Mouse (Mus musculus): ENCODE measurements around the gene Egflam.
A peak's percentile ranks its signal among the peaks of the same experiment; 100 is the strongest.

Egflam gene

GRCm38 (mm10) chr15:7397818-7398608 is at the start of gene Egflam:
Egflam (minus strand) TSS chr15:7398395.
- peak in 1 of 2 experiments; percentile 2 for DNase-seq (ENCODE audit: low spot score in 2 of 2)

DNA sequence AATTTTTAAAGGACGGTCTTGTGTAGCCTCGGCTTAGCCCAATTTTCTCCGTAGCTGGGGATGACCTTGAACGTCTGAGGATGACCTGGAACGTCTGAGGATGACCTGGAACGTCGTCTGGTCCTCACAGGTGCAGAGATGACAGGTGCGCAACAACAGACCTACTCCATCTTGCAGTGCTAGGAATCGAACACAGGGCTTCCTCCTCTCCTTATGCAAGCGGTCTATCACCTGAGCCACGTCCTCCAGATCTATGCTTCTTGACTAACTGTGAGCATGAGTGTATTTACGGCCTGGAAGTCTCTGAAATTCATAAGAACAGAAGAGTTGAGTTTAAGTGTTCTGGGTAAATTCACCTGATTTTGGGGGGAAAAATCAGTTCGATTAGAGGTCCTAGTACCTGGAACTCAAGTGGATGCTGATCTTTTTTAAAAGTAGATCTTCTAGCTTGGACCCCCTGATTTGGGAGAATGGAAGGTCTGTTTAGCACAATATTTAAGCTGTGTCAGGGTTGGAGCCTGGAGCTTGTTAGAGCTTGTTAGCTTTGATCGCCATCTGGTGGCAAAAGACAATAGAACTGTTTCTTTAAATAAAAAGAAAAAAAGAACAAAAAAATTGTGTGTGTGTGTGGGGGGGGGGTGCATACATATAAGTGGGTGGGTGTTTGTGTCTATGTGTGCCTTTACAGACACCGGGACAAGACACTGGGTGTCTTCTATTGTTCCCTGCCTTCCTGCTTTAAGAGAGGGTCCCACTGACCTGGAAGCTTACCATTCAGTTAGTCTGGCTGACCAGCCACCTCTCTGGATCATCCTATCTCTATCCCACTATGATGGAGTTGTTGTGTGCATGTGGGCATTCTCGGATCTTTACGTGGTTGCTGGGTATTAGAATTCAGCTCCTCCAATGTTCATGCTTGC is 45.5 kb upstream of the Egflam start:
- peak in 1 of 2 experiments; percentile 29 for DNase-seq (ENCODE audit: low spot score in 2 of 2)

DNA sequence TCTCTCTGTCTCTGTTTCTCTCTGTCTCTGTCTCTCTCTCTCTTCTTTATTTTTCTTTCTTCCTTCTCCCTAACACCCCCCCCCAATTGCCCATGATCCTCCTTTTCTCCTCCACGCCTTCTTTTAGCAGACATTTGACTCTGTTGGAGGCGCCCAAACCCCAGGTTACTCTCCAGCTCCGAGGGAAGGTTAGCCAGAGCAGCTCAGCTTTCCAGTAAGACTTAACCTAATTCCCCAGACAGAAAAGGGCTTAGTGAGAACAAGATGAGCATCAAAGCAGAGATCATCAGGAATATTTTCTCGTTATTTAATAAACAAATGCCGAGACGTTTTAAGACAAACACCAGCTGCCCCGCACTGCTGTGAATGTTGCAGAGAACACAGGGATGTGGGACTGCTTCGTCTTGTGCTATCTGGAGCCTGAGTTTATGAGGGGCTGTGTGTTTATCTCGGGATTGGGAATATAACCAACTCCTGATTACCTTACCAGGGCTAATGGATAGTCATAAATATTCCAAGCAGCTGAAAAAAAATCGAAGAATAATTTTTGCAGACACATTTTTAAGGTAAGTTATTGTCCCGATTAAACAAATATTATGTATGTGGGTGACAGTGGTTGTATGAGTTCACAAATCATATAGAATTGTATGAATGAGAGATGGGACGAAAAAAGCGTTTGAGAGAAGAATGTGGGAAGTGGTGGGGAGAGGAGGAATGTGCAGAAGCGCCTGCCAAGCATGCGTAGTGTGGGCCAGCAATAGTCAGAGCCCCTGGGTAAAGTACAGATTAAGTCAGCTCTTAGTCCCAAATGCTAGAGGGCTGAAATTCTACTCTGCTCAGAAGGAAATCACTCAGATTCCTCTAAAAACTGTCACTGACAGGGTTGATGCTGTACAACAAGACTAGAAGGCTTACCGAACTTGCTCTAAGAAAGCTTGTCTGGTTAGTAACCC is 44.2 kb upstream of the Egflam start:
- DNase-seq (ENCODE audit: low spot score in 2 of 2), result no peak

- DNase-seq (ENCODE audit: low spot score in 2 of 2), result no peak
These were observed 26.1 kb upstream of the Egflam start for GRCm38 (mm10) chr15:7424282-7424681.

DNA sequence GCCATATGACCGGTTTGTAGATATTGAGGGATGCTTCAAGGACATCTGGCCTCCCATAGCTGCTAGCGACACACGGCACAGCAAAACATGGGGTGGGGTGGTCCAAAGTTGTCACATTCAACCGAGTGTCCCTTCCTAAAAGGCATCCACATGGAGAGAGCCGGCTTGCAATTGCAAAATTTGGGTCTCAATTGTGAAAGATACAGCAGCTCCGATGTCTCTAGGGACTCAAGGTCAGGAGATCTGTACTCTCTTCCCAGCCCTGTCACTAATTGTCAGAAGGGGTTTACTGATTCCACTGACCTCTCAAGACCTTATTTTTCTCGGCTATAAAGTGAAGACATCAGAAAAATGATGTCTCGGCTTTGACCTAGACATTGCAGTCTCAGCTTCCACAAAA is 6.3 kb upstream of the Egflam start:
- DNase-seq (ENCODE audit: low spot score in 2 of 2), result no peak

- DNase-seq (ENCODE audit: low spot score in 2 of 2), result no peak
These were observed 680 bp upstream of the Egflam start for GRCm38 (mm10) chr15:7398609-7399540.

DNA sequence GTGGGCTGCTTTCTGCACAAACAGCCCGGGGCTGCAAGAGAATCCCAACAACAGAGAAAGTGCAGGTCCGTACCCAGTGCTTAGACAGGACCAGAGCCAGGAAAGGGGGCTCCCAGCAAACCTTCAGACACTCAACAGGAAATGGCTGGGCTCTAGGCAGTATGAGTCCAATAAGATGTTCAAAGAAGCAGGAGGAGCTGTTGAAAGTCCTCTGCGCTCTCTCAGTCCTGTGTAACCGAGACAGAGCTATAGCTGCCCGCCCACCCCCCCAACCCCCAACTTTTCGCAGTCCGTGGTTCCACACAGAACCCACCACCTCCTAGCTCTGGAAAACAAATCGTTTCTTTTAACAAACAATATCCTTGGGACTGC is 763 bp downstream of the Egflam start:
- DNase-seq (ENCODE audit: low spot score in 2 of 2), result no peak

GRCm38 (mm10) chr15:7383349-7383748 is 14.8 kb downstream of the Egflam start:
- no peak for DNase-seq (ENCODE audit: low spot score in 2 of 2)

GRCm38 (mm10) chr15:7382457-7382856 is 15.7 kb downstream of the Egflam start:
- no peak for DNase-seq (ENCODE audit: low spot score in 2 of 2)

DNA sequence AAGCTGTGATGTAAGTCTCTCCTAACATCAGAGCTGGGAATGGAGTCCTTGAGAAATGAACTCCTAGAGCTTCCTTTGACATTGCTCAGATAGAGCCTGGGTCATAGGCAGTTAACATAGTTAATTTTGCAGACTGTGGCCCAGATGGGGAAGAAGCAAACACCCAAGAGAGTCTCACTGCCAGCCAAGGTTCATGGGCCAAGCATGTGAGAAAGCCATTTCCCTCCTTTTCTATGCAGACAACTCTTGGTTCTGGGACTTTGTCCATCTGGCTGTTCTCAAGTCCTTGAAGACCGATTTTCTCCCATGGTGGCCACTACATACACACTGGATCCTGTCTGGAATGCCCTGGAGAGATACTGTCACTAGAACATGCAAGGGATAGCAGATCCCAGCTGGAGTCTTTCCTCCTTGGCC is 45.6 kb downstream of the Egflam start:
- no peak for DNase-seq (ENCODE audit: low spot score in 2 of 2)

GRCm38 (mm10) chr15:7340703-7341309 is 57.4 kb downstream of the Egflam start:
- DNase-seq (ENCODE audit: low spot score in 2 of 2), result no peak

DNA sequence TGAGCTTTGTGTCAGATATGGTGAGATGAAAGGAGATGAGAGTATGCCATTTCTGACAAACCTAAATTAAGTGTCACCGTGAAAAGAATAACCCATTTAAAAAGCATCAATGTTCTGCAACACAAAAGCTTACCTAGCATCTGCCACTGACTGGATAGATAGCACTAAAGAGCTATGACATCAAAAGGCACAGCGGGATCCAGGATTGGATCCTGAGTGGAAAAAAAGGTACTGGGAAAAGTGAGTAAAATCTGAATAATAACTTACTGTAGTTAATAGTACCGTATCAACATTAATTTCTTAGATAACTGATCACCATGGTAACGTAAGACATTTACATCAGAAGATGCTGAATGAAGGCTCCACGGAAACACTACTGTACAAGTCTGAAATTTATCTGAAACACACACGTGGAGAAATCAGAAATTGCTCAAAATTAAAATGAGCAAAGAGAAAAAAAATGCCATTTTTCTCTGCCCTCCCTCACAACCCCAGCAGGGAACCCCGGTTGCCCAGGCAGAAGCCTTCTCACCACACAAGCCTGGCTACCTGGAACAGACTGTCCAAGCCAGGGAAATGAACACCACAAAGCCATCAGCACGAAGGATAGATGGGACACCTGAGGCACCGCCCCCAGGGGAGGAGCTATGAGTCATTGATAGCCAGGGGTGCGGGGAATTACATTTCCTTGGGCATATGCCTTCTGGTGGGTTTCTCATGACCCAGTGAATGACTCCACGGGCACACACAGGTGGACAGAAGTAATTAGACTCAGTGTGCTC is 63.5 kb downstream of the Egflam start:
- DNase-seq (ENCODE audit: low spot score in 2 of 2), result no peak

DNA sequence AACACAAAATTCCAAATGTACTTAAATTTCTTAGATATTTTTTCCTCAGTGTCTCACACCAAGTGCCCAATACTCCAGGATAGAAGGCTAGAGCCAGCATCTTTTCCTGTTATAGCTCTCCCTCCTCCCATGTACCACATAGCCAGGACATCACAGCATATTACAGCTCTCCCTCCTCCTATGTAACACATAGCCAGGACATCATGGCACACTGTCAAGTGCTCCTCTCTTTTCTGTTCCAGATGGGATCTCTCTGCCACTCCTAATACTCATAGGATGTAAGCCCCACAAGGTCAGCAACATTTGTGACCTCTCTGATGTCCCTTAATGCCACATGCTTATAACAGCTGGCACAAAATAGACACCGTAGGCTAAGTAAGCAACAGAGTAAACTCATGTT is 65.3 kb downstream of the Egflam start:
- DNase-seq (ENCODE audit: low spot score in 2 of 2), result no peak

DNA sequence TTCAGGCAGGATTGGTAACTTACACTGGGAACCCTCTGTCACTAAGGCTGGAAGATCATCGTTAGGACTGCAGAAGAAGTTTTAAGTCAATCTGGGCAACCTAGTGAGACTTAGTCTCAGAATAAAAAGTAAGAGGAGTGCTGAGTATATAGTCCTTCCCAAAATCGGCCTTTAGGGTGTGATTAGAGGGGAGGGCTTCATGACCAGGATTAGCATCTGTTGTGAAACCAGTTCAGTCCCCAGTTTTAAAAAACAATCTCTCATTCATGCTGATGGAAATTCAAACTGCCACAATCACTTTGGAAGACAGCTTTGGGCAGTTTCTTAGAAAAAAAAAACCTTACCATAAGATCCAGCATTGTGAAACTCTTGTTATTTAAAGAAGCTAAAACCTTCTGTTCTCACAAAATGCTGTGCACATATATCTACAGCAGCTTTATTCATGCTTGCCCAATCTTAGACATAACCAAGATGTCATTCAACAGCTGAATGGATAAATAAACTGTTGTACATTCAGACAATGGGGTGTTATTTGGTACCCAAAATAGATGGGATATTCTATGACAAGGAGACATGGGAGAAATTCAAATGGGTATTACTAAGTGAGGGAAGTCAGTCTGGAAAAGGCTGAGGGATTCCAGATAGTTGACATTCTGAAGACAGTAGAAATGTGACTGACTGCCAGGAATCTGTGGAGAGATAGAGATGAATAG is 75.4 kb downstream of the Egflam start:
- no peak for DNase-seq (ENCODE audit: low spot score in 2 of 2)

- no peak for DNase-seq (ENCODE audit: low spot score in 2 of 2)
These were observed 77.3 kb downstream of the Egflam start for GRCm38 (mm10) chr15:7320901-7321300.

DNA sequence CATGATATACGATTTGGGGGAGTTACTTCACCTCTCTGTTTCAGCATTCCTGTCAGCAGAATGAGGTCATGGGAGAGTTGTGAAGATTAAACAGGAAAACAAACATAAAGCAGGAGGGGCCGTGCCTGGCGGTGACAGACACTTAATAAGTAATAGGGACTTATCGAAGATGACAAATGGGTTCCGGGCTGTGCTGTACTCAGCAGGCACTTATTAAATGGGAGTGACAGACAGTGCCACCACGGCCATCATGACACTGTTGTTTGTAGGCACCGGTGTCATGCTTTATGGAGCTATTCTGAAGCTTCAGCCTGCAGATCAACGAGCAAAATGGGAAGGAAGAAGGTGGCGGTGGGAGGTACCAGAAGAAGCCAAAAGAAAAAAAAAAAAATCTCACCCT is 82.7 kb downstream of the Egflam start:
- DNase-seq (ENCODE audit: low spot score in 2 of 2), result no peak

DNA sequence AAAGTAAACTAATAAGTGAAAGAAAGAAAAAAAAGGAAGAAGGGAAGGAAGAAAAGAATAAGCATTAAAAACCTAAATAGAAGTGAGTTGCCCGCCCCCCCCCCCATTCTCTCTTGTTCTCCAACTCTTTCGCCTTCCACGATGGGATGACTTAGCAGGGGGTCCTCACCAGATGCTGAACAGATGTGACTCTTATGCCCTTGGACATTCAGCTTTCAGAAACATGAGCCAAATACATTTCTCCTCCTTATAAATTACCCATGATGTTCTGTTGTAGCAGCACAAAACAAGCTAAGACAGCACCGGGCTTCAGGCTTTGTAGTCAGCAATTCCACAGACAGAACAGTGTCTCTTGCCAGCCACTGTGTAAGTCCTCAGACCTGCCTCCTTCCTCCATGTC is 89.5 kb downstream of the Egflam start:
- DNase-seq (ENCODE audit: low spot score in 2 of 2), result no peak

- DNase-seq (ENCODE audit: low spot score in 2 of 2), result no peak
These were observed 98.3 kb downstream of the Egflam start for GRCm38 (mm10) chr15:7299892-7300291.

GRCm38 (mm10) chr15:7295199-7295598 is 103.0 kb downstream of the Egflam start:
- DNase-seq (ENCODE audit: low spot score in 2 of 2), result no peak
